Mouse (Mus musculus): ENCODE data around the gene Hoxa2. TPM values are rescaled to one million over a fixed set of nuclear protein-coding genes. Genes with fewer than 3 reads are reported as not detected.

The Hoxa2 gene
- polyA plus RNA-seq, 1 experiment from 2014 or later = 0.29 TPM

- Histone ChIP-seq H3K4me1 (replicated peaks) (peaks cover 8% of the 10 kb centered on the region; the same call in 1 of the 2 replicates), H3K4me2 (no peak overlapping the region), H3K27ac (replicated peaks) (0 out of 2 replicates have a peak overlapping the region, but pooled peaks have one; percentile 29), H3K9me3 (replicated peaks) (no peaks in the 10 kb centered on the region), H3K9ac (no peak overlapping the region), H3K27me3 (peaks cover 99% of the 10 kb centered on the region), H3K4me3 (replicated peaks) (no peak overlapping the region), H3K36me3 (replicated peaks) (no peaks in the 10 kb centered on the region)
- 36% methylated on average over 16 of the region's 16 CpGs for WGBS (ENCODE audit: insufficient replicate concordance)
- ATAC-seq (ENCODE audit: insufficient read depth) = no peak
These were observed 5.0 kb upstream of the Hoxa2 start for GRCm38 (mm10) chr6:52169499-52170165.

- Histone ChIP-seq H3K36me3 (replicated peaks) (no peaks in the 10 kb centered on the region), H3K4me3 (replicated peaks) (no peak overlapping the region), H3K27ac (replicated peaks) (no peak overlapping the region), H3K27me3 (peaks cover 100% of the 10 kb centered on the region), H3K4me2 (peak overlapping the region; percentile 23; the same call in 1 of the 2 replicates), H3K4me1 (replicated peaks) (peaks cover 8% of the 10 kb centered on the region; the same call in 1 of the 2 replicates), H3K9me3 (replicated peaks) (no peaks in the 10 kb centered on the region), H3K9ac (no peak overlapping the region)
- no peak for ATAC-seq (ENCODE audit: insufficient read depth)
- 26% methylated on average over 42 of the region's 42 CpGs for WGBS (ENCODE audit: insufficient replicate concordance)
These were observed 3.8 kb upstream of the Hoxa2 start for GRCm38 (mm10) chr6:52168191-52169055.

GRCm38 (mm10) chr6:52167736-52168161 lies 3.1 kb upstream of the Hoxa2 start:
- no peak overlapping the region for H3K4me3 ChIP-seq (replicated peaks)
- peaks cover 100% of the 10 kb centered on the region for H3K27me3 ChIP-seq
- H3K9ac ChIP-seq = no peak overlapping the region
- H3K27ac ChIP-seq (replicated peaks) = no peak overlapping the region
- no peak for ATAC-seq (ENCODE audit: insufficient read depth)
- no peaks in the 10 kb centered on the region for H3K9me3 ChIP-seq (replicated peaks)
- H3K36me3 ChIP-seq (replicated peaks) = no peaks in the 10 kb centered on the region
- WGBS (ENCODE audit: insufficient replicate concordance) = 28% methylated on average over 14 of the region's 14 CpGs
- peaks cover 7% of the 10 kb centered on the region; the same call in 1 of the 2 replicates for H3K4me1 ChIP-seq (replicated peaks)
- H3K4me2 ChIP-seq = no peak overlapping the region

- Histone ChIP-seq H3K9ac (no peak overlapping the region), H3K4me2 (no peak overlapping the region), H3K4me1 (replicated peaks) (peaks cover 1% of the 10 kb centered on the region; the same call in 1 of the 2 replicates), H3K27me3 (peaks cover 99% of the 10 kb centered on the region), H3K27ac (replicated peaks) (0 out of 2 replicates have a peak overlapping the region, but pooled peaks have one; percentile 11), H3K9me3 (replicated peaks) (no peaks in the 10 kb centered on the region), H3K36me3 (replicated peaks) (no peaks in the 10 kb centered on the region), H3K4me3 (replicated peaks) (no peak overlapping the region)
- no peak for ATAC-seq (ENCODE audit: insufficient read depth)
- WGBS (ENCODE audit: insufficient replicate concordance) = 33% methylated on average over 1 of the region's 1 CpGs
These were observed 2.5 kb upstream of the Hoxa2 start for GRCm38 (mm10) chr6:52167176-52167575.

GRCm38 (mm10) chr6:52166431-52167077 lies 1.9 kb upstream of the Hoxa2 start:
- Histone ChIP-seq H3K4me1 (replicated peaks) (no peaks in the 10 kb centered on the region; the same call in 1 of the 2 replicates), H3K9ac (no peak overlapping the region), H3K27ac (replicated peaks) (0 out of 2 replicates have a peak overlapping the region, but pooled peaks have one; percentile 11), H3K36me3 (replicated peaks) (no peaks in the 10 kb centered on the region), H3K27me3 (peaks cover 99% of the 10 kb centered on the region), H3K4me3 (replicated peaks) (no peak overlapping the region), H3K4me2 (no peak overlapping the region), H3K9me3 (replicated peaks) (no peaks in the 10 kb centered on the region)
- no peak for ATAC-seq (ENCODE audit: insufficient read depth)
- WGBS (ENCODE audit: insufficient replicate concordance) = 9% methylated on average over 4 of the region's 4 CpGs

- Histone ChIP-seq H3K36me3 (replicated peaks) (no peaks in the 10 kb centered on the region), H3K9ac (no peak overlapping the region), H3K4me2 (0 out of 2 replicates have a peak overlapping the region, but pooled peaks have one; percentile 0), H3K4me1 (replicated peaks) (no peaks in the 10 kb centered on the region; the same call in 1 of the 2 replicates), H3K27ac (replicated peaks) (no peak overlapping the region), H3K27me3 (peaks cover 98% of the 10 kb centered on the region), H3K9me3 (replicated peaks) (no peaks in the 10 kb centered on the region), H3K4me3 (replicated peaks) (no peak overlapping the region)
- WGBS (ENCODE audit: insufficient replicate concordance) = 3% methylated on average over 28 of the region's 28 CpGs
- no peak for ATAC-seq (ENCODE audit: insufficient read depth)
These were observed 1.1 kb upstream of the Hoxa2 start for GRCm38 (mm10) chr6:52165441-52166370.

GRCm38 (mm10) chr6:52164051-52164625 lies 493 bp downstream of the Hoxa2 start:
- Histone ChIP-seq H3K9ac (no peak overlapping the region), H3K4me1 (replicated peaks) (no peaks in the 10 kb centered on the region; the same call in 1 of the 2 replicates), H3K4me3 (replicated peaks) (peak overlapping the region; percentile 29; the same call in 1 of the 2 replicates), H3K27ac (replicated peaks) (peak overlapping the region; percentile 45; the same call in 1 of the 2 replicates), H3K36me3 (replicated peaks) (no peaks in the 10 kb centered on the region), H3K4me2 (peak overlapping the region; percentile 39), H3K27me3 (peaks cover 98% of the 10 kb centered on the region), H3K9me3 (replicated peaks) (no peaks in the 10 kb centered on the region)
- 1% methylated on average over 39 of the region's 39 CpGs for WGBS (ENCODE audit: insufficient replicate concordance)
- no peak for ATAC-seq (ENCODE audit: insufficient read depth)

- H3K27ac ChIP-seq (replicated peaks) = no peak overlapping the region
- 0 out of 2 replicates have a peak overlapping the region, but pooled peaks have one; percentile 6 for H3K4me3 ChIP-seq (replicated peaks)
- H3K9ac ChIP-seq = no peak overlapping the region
- no peaks in the 10 kb centered on the region for H3K36me3 ChIP-seq (replicated peaks)
- H3K4me2 ChIP-seq = peak overlapping the region; percentile 20; the same call in 1 of the 2 replicates
- 10% methylated on average over 17 of the region's 17 CpGs for WGBS (ENCODE audit: insufficient replicate concordance)
- peaks cover under 1% of the 10 kb centered on the region; the same call in 1 of the 2 replicates for H3K4me1 ChIP-seq (replicated peaks)
- no peak for ATAC-seq (ENCODE audit: insufficient read depth)
- no peaks in the 10 kb centered on the region for H3K9me3 ChIP-seq (replicated peaks)
- H3K27me3 ChIP-seq = peaks cover 98% of the 10 kb centered on the region
These were observed 1.1 kb downstream of the Hoxa2 start for GRCm38 (mm10) chr6:52163366-52164031.

GRCm38 (mm10) chr6:52162611-52163365 lies 1.8 kb downstream of the Hoxa2 start:
- Histone ChIP-seq H3K27me3 (peaks cover 98% of the 10 kb centered on the region), H3K9me3 (replicated peaks) (no peaks in the 10 kb centered on the region), H3K4me2 (peak overlapping the region; percentile 20; the same call in 1 of the 2 replicates), H3K9ac (no peak overlapping the region), H3K4me1 (replicated peaks) (peaks cover 3% of the 10 kb centered on the region; the same call in 1 of the 2 replicates), H3K4me3 (replicated peaks) (0 out of 2 replicates have a peak overlapping the region, but pooled peaks have one; percentile 6), H3K27ac (replicated peaks) (no peak overlapping the region), H3K36me3 (replicated peaks) (no peaks in the 10 kb centered on the region)
- no peak for ATAC-seq (ENCODE audit: insufficient read depth)
- 14% methylated on average over 14 of the region's 14 CpGs for WGBS (ENCODE audit: insufficient replicate concordance)
